Mouse (Mus musculus) hindbrain, embryonic 14.5 days (tissue): ENCODE results near the gene Kif1a. TPM values are rescaled to one million over a fixed set of nuclear protein-coding genes. Genes with fewer than 3 reads are reported as not detected.
A peak's percentile ranks its signal among the peaks of the same experiment; 100 is the strongest.

Experiments
- ATAC-seq: fragments of 200-750 bp; cut with Nextera tagmentation; 2 replicates; pipeline ENCODE4 v1.8.0; 2017; ENCODE audit warnings: moderate number of reproducible peaks, mild to moderate bottlenecking, moderate TSS enrichment, moderate library complexity; ENCODE audit not compliant: low FRiP score
- DNase-seq: peaks from one replicate; pipeline ENCODE4 v3.0.0-alpha.2; 2015; ENCODE audit warnings: low spot score
- H3K27ac ChIP-seq: fragments of 300-500 bp; sonication (generic); 2 replicates; pipeline ENCODE4 v1.5.1; 2014; ENCODE audit warnings: mild to moderate bottlenecking, moderate library complexity
- H3K27me3 ChIP-seq: fragments of 300-500 bp; sonication (generic); 2 replicates; pipeline ENCODE4 v1.6.1; 2014; ENCODE audit warnings: mild to moderate bottlenecking, low read length, mixed read lengths; ENCODE audit not compliant: control insufficient read depth, insufficient read depth
- H3K36me3 ChIP-seq: fragments of 300-500 bp; sonication (generic); replicated peaks from 2 replicates; pipeline ENCODE4 v1.6.1; 2014; ENCODE audit not compliant: control insufficient read depth, insufficient read depth
- H3K4me1 ChIP-seq: fragments of 300-500 bp; sonication (generic); replicated peaks from 2 replicates; pipeline ENCODE4 v1.6.1; 2014; ENCODE audit warnings: antibody characterized with exemption, low read length, mixed read lengths; ENCODE audit not compliant: control insufficient read depth, insufficient read depth
- H3K4me2 ChIP-seq: fragments of 300-500 bp; sonication (generic); replicated peaks from 2 replicates; pipeline ENCODE4 v1.6.1; 2014; ENCODE audit warnings: mild to moderate bottlenecking, moderate library complexity
- H3K4me3 ChIP-seq: fragments of 300-500 bp; sonication (generic); replicated peaks from 2 replicates; pipeline ENCODE4 v1.5.1; 2014; ENCODE audit warnings: mild to moderate bottlenecking, low read length
- H3K9ac ChIP-seq: fragments of 300-500 bp; sonication (generic); 2 replicates; pipeline ENCODE4 v1.6.1; 2014
- H3K9me3 ChIP-seq: fragments of 300-500 bp; sonication (generic); 2 replicates; pipeline ENCODE4 v1.6.1; 2016; ENCODE audit warnings: low read length; ENCODE audit not compliant: control insufficient read depth
- WGBS: fragments of 180-500 bp; shearing (Covaris S2); extraction: QIAGEN DNeasy Blood & Tissue Kit; methylation state at CpG from one replicate; pipeline ENCODE4 v1.1.7; 2014; 5-methylcytosine and 5-hydroxymethylcytosine counted together
- polyA plus RNA-seq: library from polyadenylated mRNA; unstranded; fragments of >200 nt; fragmentation: Nextera tagmentation; extraction: Ambion mirVana; gene quantifications from 2 replicates; pipeline ENCODE4 v1.2.1, GENCODE M21; 2014

The Kif1a gene
- polyA plus RNA-seq, 1 experiment from 2014 or later = 395 TPM

- Histone ChIP-seq H3K9me3 (no peaks in the 10 kb centered on the region), H3K4me1 (peaks cover 14% of the 10 kb centered on the region; the same call in 1 of the 2 replicates), H3K4me2 (no peak overlapping the region), H3K9ac (no peak overlapping the region), H3K4me3 (no peak overlapping the region), H3K27ac (peak overlapping the region; percentile 55), H3K27me3 (no peaks in the 10 kb centered on the region), H3K36me3 (peaks cover 83% of the 10 kb centered on the region)
- DNase-seq (no peak), ATAC-seq (peak; percentile 66)
- WGBS = 19% methylated on average over 3 of the region's 3 CpGs
Observed at GRCm38 (mm10) chr1:93079602-93080001, 22.1 kb downstream of the Kif1a start.

GRCm38 (mm10) chr1:93072279-93072865 lies 29.4 kb downstream of the Kif1a start:
- 91% methylated on average over 2 of the region's 2 CpGs for WGBS

GRCm38 (mm10) chr1:93071487-93071971 lies 30.2 kb downstream of the Kif1a start:
- Histone ChIP-seq H3K9ac (no peak overlapping the region), H3K36me3 (peaks cover 99% of the 10 kb centered on the region), H3K27ac (0 out of 2 replicates have a peak overlapping the region, but pooled peaks have one; percentile 10), H3K9me3 (no peaks in the 10 kb centered on the region), H3K27me3 (no peaks in the 10 kb centered on the region), H3K4me3 (no peak overlapping the region), H3K4me2 (no peak overlapping the region), H3K4me1 (no peaks in the 10 kb centered on the region)
- ATAC-seq (no peak), DNase-seq (no peak)
- WGBS = 73% methylated on average over 18 of the region's 18 CpGs

More at GRCm38 (mm10) chr1:93072279-93072865, 29.4 kb downstream of the Kif1a start:
- ATAC-seq = no peak
- DNase-seq = no peak
- Histone ChIP-seq H3K9ac (no peak overlapping the region), H3K4me2 (no peak overlapping the region), H3K36me3 (peaks cover 99% of the 10 kb centered on the region), H3K9me3 (no peaks in the 10 kb centered on the region), H3K4me3 (no peak overlapping the region), H3K27me3 (no peaks in the 10 kb centered on the region), H3K27ac (no peak overlapping the region), H3K4me1 (no peaks in the 10 kb centered on the region)

- Histone ChIP-seq H3K9ac (no peak overlapping the region), H3K9me3 (no peaks in the 10 kb centered on the region), H3K36me3 (peaks cover 99% of the 10 kb centered on the region), H3K27ac (no peak overlapping the region), H3K4me2 (no peak overlapping the region), H3K4me1 (no peaks in the 10 kb centered on the region), H3K4me3 (no peak overlapping the region), H3K27me3 (no peaks in the 10 kb centered on the region)
- no peak for ATAC-seq
- DNase-seq = no peak
- WGBS = 86% methylated on average over 5 of the region's 5 CpGs
Observed at GRCm38 (mm10) chr1:93070881-93071280, 30.9 kb downstream of the Kif1a start.

- ATAC-seq = no peak
- no peak for DNase-seq
- peaks cover 99% of the 10 kb centered on the region for H3K36me3 ChIP-seq
- H3K9ac ChIP-seq = no peak overlapping the region
- no peaks in the 10 kb centered on the region for H3K27me3 ChIP-seq
- no peaks in the 10 kb centered on the region for H3K9me3 ChIP-seq
- H3K4me3 ChIP-seq = no peak overlapping the region
- no peak overlapping the region for H3K27ac ChIP-seq
- WGBS = 85% methylated on average over 1 of the region's 1 CpGs
- no peaks in the 10 kb centered on the region for H3K4me1 ChIP-seq
- H3K4me2 ChIP-seq = no peak overlapping the region
Observed at GRCm38 (mm10) chr1:93068553-93068952, 33.2 kb downstream of the Kif1a start.

GRCm38 (mm10) chr1:93065654-93066053 lies 36.1 kb downstream of the Kif1a start:
- no peaks in the 10 kb centered on the region for H3K27me3 ChIP-seq

DNA sequence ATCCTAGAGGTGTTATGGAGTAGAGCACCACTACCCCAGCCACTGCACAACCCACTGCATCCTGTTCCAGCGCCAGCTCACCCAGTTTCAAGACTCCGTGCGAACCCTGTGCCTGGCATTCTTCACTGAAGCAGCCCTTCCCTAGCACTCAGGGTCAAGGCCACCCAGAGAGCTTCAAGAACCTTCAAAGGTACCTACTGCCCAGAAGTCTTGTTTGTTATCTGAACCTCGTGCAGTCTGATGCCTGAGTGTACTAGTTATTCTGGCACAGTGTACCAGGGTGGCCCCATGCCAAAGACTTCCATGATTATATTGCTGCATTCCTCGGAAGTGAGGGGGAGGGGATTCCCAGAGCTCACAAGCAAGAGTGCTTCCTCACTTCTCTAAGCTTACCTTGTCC lies 38.1 kb downstream of the Kif1a start:
- ATAC-seq (no peak), DNase-seq (no peak)
- no peaks in the 10 kb centered on the region for H3K27me3 ChIP-seq
- H3K9ac ChIP-seq = no peak overlapping the region
- no peak overlapping the region for H3K27ac ChIP-seq
- no peak overlapping the region for H3K4me3 ChIP-seq
- no peak overlapping the region for H3K4me2 ChIP-seq
- 77% methylated on average over 5 of the region's 5 CpGs for WGBS
- H3K36me3 ChIP-seq = peaks cover 99% of the 10 kb centered on the region
- H3K9me3 ChIP-seq = no peaks in the 10 kb centered on the region
- no peaks in the 10 kb centered on the region for H3K4me1 ChIP-seq

More at GRCm38 (mm10) chr1:93065654-93066053, 36.1 kb downstream of the Kif1a start:
- H3K9me3 ChIP-seq = no peaks in the 10 kb centered on the region
- peaks cover 99% of the 10 kb centered on the region for H3K36me3 ChIP-seq
- H3K4me3 ChIP-seq = no peak overlapping the region
- no peak for ATAC-seq
- DNase-seq = no peak
- no peak overlapping the region for H3K4me2 ChIP-seq
- H3K27ac ChIP-seq = no peak overlapping the region
- 93% methylated on average over 6 of the region's 6 CpGs for WGBS
- no peaks in the 10 kb centered on the region for H3K4me1 ChIP-seq
- H3K9ac ChIP-seq = no peak overlapping the region

GRCm38 (mm10) chr1:93051124-93051833 lies 50.5 kb downstream of the Kif1a start:
- H3K4me2 ChIP-seq = no peak overlapping the region
- H3K4me1 ChIP-seq = no peaks in the 10 kb centered on the region
- ATAC-seq (no peak), DNase-seq (no peak)
- H3K9me3 ChIP-seq = no peaks in the 10 kb centered on the region
- no peaks in the 10 kb centered on the region for H3K27me3 ChIP-seq
- H3K36me3 ChIP-seq = peaks cover 96% of the 10 kb centered on the region
- no peak overlapping the region for H3K9ac ChIP-seq
- H3K4me3 ChIP-seq = no peak overlapping the region
- 61% methylated on average over 18 of the region's 23 CpGs for WGBS
- H3K27ac ChIP-seq = no peak overlapping the region

DNA sequence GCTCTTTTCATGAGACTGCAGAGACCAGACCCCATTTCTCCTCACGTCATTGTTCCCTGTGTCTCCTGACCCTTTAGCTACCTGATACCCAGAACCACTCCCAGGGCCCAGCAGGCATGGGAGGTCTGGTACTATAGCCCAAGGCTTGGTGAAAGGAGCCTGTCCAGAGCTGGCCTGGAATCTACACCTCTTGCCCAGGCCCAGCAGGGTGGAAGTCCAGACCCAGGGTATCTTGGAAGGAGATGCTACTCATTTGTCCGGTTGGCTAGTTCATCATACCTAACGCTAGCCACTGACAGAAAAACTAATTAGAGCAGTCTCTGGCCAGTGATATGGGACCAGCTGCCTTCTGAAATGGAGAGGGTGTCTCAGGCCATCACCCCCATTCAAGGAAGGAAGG lies 51.7 kb downstream of the Kif1a start:
- 86% methylated on average over 3 of the region's 3 CpGs for WGBS
- Histone ChIP-seq H3K36me3 (peaks cover 94% of the 10 kb centered on the region), H3K27ac (no peak overlapping the region), H3K4me1 (no peaks in the 10 kb centered on the region), H3K4me2 (no peak overlapping the region), H3K9ac (no peak overlapping the region), H3K4me3 (no peak overlapping the region), H3K27me3 (no peaks in the 10 kb centered on the region), H3K9me3 (no peaks in the 10 kb centered on the region)
- ATAC-seq (no peak), DNase-seq (no peak)
